In genomic region chr7:101310327-101311028, GRCm38 (mm10) we compare ENCODE assay signal across 8 mouse cellular contexts. TPM values are rescaled to one million over a fixed set of nuclear protein-coding genes. Genes with fewer than 3 reads are reported as not detected.
A peak's percentile ranks its signal among the peaks of the same experiment; 100 is the strongest.
DNase-seq lines count a peak whose midpoint lies in the region; ATAC-seq and TF ChIP-seq lines count a peak whose summit lies in the region.

No protein-coding gene starts in this region.

- peak overlapping the region; percentile 70 for H3K9ac ChIP-seq in kidney, embryonic 14.5 days (ENCODE audit: low read depth, low read length)
- H3K9ac ChIP-seq in limb, embryonic 15.5 days = peak overlapping the region; percentile 71

- ATAC-seq in kidney, embryonic 14.5 days (ENCODE audit: low FRiP score, low TSS enrichment) = peak; percentile 95
- ATAC-seq in limb, embryonic 15.5 days (ENCODE audit: insufficient number of reproducible peaks, low FRiP score, low TSS enrichment, low read depth) = peak; percentile 94

- peak; percentile 100 for DNase-seq in A20 (ENCODE audit: low read depth, low spot score)
- DNase-seq in heart, adult 9 months (ENCODE audit: low spot score in 2 of 2) = peak; percentile 97 to 99
- DNase-seq in monocyte, adult 2 months (ENCODE audit: low read depth in 1 of 2, low spot score in 2 of 2) = peak; percentile 92 to 93
- DNase-seq in spleen, postnatal 36 days (ENCODE audit: low spot score in 2 of 2) = peak; percentile 97 to 99

- H3K4me1 ChIP-seq in bone marrow macrophage, adult 2 months (ENCODE audit: control insufficient read depth, insufficient read depth, low read length) = peaks cover 21% of the 10 kb centered on the region
- H3K4me1 ChIP-seq in embryonic fibroblast, embryonic 13.5 days (ENCODE audit: control insufficient read depth, insufficient read depth, low read length) = peaks cover 20% of the 10 kb centered on the region
- H3K4me1 ChIP-seq in kidney, embryonic 14.5 days (ENCODE audit: control insufficient read depth, insufficient read depth, low read length) = no peaks in the 10 kb centered on the region
- H3K4me1 ChIP-seq in limb, embryonic 15.5 days = peaks cover 4% of the 10 kb centered on the region; the same call in 1 of the 2 replicates

- no peaks in the 10 kb centered on the region for H3K27me3 ChIP-seq in kidney, embryonic 14.5 days (ENCODE audit: control insufficient read depth, insufficient read depth, low read length)
- H3K27me3 ChIP-seq in limb, embryonic 15.5 days = no peaks in the 10 kb centered on the region

- H3K9me3 ChIP-seq in kidney, embryonic 14.5 days (ENCODE audit: control insufficient read depth, low read length) = no peaks in the 10 kb centered on the region
- no peaks in the 10 kb centered on the region for H3K9me3 ChIP-seq in limb, embryonic 15.5 days

- H3K36me3 ChIP-seq in kidney, embryonic 14.5 days (ENCODE audit: control insufficient read depth, insufficient read depth, low read length) = no peaks in the 10 kb centered on the region
- H3K36me3 ChIP-seq in limb, embryonic 15.5 days = no peaks in the 10 kb centered on the region

- peak overlapping the region; percentile 94 for H3K27ac ChIP-seq in bone marrow macrophage, adult 2 months (ENCODE audit: insufficient read depth, low read depth, low read length)
- H3K27ac ChIP-seq in embryonic fibroblast, embryonic 13.5 days (ENCODE audit: insufficient read depth, low read length) = peak overlapping the region; percentile 84
- H3K27ac ChIP-seq in kidney, embryonic 14.5 days (ENCODE audit: low read depth, low read length) = peak overlapping the region; percentile 94
- H3K27ac ChIP-seq in limb, embryonic 15.5 days = peak overlapping the region; percentile 97

- H3K4me3 ChIP-seq in bone marrow macrophage, adult 2 months (ENCODE audit: insufficient read depth, low read length) = peak overlapping the region; percentile 82
- H3K4me3 ChIP-seq in embryonic fibroblast, embryonic 13.5 days (ENCODE audit: insufficient read depth, low read length) = peak overlapping the region; percentile 45
- H3K4me3 ChIP-seq in kidney, embryonic 14.5 days (ENCODE audit: low read length) = peak overlapping the region; percentile 52
- H3K4me3 ChIP-seq in limb, embryonic 15.5 days = peak overlapping the region; percentile 74

- TF ChIP-seq CTCF in bone marrow macrophage, adult 2 months (IDR thresholded peaks at IDR 0.05; ENCODE audit: low read depth, low read length) = peak; percentile 95
- peak; percentile 54 for TF ChIP-seq CTCF in embryonic fibroblast, embryonic 13.5 days (IDR thresholded peaks at IDR 0.05; ENCODE audit: borderline replicate concordance, insufficient read depth, low read length)

- H3K4me2 ChIP-seq in kidney, embryonic 14.5 days (replicated peaks; ENCODE audit: low read depth, low read length) = peak overlapping the region; percentile 53
- H3K4me2 ChIP-seq in limb, embryonic 15.5 days = peak overlapping the region; percentile 56

- WGBS in kidney, embryonic 14.5 days = 2% methylated on average over 43 of the region's 43 CpGs
- under 1% methylated on average over 43 of the region's 43 CpGs for WGBS in limb, embryonic 15.5 days

- TF ChIP-seq POLR2A in bone marrow macrophage, adult 2 months (IDR thresholded peaks at IDR 0.05; ENCODE audit: borderline replicate concordance, low read depth, low read length) = no peak
- peak; percentile 60 for TF ChIP-seq POLR2A in embryonic fibroblast, embryonic 13.5 days (IDR thresholded peaks at IDR 0.05; ENCODE audit: low read depth, low read length)

RNA-seq across cellular contexts. Expression of gene Stard10, which starts 6.4 kb away (rescaled TPM):
- polyA plus RNA-seq in bone marrow macrophage, adult 2 months (2012; ENCODE audit: insufficient read depth, insufficient read length, missing spikeins) = 3.3 and 8.0 TPM in 2 replicates
- 13.1 and 13.5 TPM in 2 replicates for polyA plus RNA-seq in embryonic fibroblast, embryonic 13.5 days (2011; ENCODE audit: insufficient read length, low read depth, missing spikeins)
- polyA plus RNA-seq in kidney, embryonic 14.5 days (2014; fragmentation: Nextera tagmentation; extraction: Ambion mirVana) = 49.5 and 59.6 TPM in 2 replicates
- polyA plus RNA-seq in limb, embryonic 15.5 days (2015; fragmentation: Nextera tagmentation; extraction: Ambion mirVana) = 27.7 and 30.0 TPM in 2 replicates

RNA-seq across cellular contexts. Expression of gene Atg16l2, which starts 8.4 kb away (rescaled TPM):
- 13.2 and 28.0 TPM in 2 replicates for polyA plus RNA-seq in bone marrow macrophage, adult 2 months (2012; ENCODE audit: insufficient read depth, insufficient read length, missing spikeins)
- polyA plus RNA-seq in embryonic fibroblast, embryonic 13.5 days (2011; ENCODE audit: insufficient read length, low read depth, missing spikeins) = 14.1 and 16.3 TPM in 2 replicates
- 7.6 and 10.5 TPM in 2 replicates for polyA plus RNA-seq in kidney, embryonic 14.5 days (2014; fragmentation: Nextera tagmentation; extraction: Ambion mirVana)
- polyA plus RNA-seq in limb, embryonic 15.5 days (2015; fragmentation: Nextera tagmentation; extraction: Ambion mirVana) = 17.1 and 19.4 TPM in 2 replicates

RNA-seq across cellular contexts. Expression of gene Arap1, which starts 37.4 kb away (rescaled TPM):
- polyA plus RNA-seq in bone marrow macrophage, adult 2 months (2012; ENCODE audit: insufficient read depth, insufficient read length, missing spikeins) = 326 and 363 TPM in 2 replicates
- polyA plus RNA-seq in embryonic fibroblast, embryonic 13.5 days (2011; ENCODE audit: insufficient read length, low read depth, missing spikeins) = 64.2 and 115 TPM in 2 replicates
- 70.9 and 92.5 TPM in 2 replicates for polyA plus RNA-seq in kidney, embryonic 14.5 days (2014; fragmentation: Nextera tagmentation; extraction: Ambion mirVana)
- polyA plus RNA-seq in limb, embryonic 15.5 days (2015; fragmentation: Nextera tagmentation; extraction: Ambion mirVana) = 85.0 and 85.6 TPM in 2 replicates

Comparison
In these comparisons a context has a peak if more than half of its experiments do, and no peak if none do; other contexts are left out.
1. Peak in every context shown above with its lines: DNase-seq, ATAC-seq, H3K4me3 ChIP-seq and H3K27ac ChIP-seq.